Mouse (Mus musculus) adrenal gland, adult 10 weeks (tissue): ENCODE results near the gene Mrpl58. TPM values are rescaled to one million over a fixed set of nuclear protein-coding genes. Genes with fewer than 3 reads are reported as not detected.

Experiments
- polyA plus RNA-seq: library from polyadenylated mRNA; stranded (reverse); fragments of 350-450 nt; fragmentation: Illumina TruSeq; extraction: RNeasy Lipid Tissue Mini Kit (QIAGEN cat#74804); gene quantifications from one replicate; pipeline ENCODE4 v1.2.3, GENCODE M21; 2014; ENCODE audit warnings: low read depth, low replicate concordance

Mrpl58 gene
- 17.7 TPM for polyA plus RNA-seq

DNA sequence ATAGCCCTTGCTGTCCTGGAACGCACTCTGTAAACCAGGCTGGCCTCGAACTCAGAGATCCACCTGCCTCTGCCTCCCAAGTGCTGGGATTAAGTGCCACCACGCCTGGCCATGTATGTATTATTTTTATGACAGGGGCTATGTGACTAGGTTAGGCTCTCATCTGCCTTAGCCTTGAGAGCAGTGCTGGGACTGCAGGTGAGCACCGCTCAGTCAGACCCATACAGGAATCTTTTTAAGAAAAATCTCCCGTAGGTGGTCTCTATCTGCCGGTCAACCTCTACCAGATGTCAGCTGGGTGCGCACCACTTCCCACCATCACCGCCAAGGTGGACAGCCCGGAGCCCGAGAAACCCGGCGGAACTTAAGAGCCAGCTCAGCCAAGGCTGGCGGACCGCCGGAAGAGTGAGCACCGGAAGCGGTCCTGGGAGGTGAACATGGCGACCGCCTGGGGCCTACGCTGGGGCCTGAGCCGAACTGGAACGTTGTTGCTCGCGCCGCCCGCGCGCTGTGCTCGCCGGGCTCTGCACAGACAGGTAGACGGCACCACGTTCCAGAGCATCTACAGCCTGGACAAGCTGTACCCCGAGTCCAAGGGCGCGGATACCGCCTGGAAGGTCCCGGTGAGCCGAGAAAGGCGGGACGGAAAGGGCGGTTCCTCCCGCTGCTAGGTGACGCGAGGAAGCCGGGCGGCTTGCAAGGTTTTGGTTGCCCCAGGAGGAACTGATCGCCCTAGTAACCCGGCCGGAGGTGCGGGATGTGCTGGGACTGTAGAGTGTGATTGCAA lies at the start of gene Mrpl58:
Gene Mrpl58, plus strand, starts transcription at position 415 of the 787 bp plus-strand sequence.

DNA sequence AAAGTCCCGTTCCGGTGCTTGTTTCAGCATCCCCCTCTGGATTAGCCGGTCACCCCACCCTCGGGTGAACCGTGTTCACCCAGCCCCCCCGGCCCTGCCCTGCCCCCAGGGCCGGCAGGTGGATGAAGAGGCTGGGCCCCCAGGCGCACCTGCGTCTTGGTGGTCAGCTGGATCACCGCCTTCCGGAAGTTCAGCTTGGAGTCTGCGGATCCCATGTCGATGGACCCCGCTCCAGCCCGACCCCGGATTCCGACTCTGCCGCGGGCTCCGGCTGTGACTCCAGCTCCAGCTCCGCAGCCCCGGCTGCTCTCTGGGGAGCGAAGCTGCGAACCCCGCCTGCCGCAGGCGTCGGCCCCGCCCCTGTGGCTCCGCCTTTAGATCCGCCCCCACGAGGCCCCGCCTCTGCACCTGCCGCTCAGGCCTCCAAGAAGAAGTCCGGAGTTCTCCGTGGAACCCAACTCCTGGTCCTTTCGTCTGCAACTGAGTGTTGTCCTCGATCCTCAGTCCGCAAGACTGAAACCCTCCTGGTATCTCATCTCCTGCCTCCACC lies 36.1 kb upstream of the Mrpl58 start, which contains the start of gene Hid1:
Gene Hid1, minus strand, starts transcription at position 362 of the 550 bp plus-strand sequence.

DNA sequence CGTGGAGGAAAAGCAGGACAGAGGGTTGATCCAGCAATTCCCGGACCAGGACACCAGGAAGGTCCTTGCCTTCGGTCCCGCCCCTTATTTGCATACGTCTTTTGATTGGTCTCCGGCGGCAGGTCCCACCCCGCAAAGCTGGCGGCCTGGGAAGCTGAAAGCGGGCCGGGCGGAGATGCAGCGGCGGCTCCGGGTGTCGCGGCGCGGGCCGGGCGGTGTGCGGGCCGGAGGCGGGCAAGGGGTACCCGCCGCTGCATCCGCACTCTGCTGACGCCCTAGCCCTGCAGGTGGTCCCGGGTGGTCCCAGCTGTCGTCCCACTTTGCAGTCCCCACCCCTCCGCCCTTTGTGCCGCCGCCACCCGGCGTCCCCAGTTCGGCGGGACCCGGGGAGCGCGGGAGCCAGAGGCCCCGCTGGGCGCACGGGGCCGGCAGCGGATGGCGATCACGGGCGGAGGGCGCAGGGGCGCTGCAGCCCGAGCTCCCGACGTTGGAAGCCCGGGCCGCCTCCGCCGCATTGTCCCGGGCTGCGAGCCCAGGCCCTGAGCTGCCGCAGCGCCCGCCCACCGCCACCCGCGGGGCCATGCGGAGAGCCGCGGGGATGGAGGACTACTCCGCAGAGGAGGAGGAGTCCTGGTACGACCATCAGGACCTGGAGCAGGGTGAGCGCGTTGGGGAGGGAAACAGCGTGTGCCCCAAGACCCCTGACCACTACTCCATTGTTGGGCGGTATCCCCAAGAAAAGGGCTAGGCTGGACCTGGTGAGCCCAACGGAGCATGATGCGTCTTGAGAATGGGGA lies 21.6 kb upstream of the Mrpl58 start, which contains the start of gene Cdr2l:
Gene Cdr2l, plus strand, starts transcription at position 174 of the 797 bp plus-strand sequence.

DNA sequence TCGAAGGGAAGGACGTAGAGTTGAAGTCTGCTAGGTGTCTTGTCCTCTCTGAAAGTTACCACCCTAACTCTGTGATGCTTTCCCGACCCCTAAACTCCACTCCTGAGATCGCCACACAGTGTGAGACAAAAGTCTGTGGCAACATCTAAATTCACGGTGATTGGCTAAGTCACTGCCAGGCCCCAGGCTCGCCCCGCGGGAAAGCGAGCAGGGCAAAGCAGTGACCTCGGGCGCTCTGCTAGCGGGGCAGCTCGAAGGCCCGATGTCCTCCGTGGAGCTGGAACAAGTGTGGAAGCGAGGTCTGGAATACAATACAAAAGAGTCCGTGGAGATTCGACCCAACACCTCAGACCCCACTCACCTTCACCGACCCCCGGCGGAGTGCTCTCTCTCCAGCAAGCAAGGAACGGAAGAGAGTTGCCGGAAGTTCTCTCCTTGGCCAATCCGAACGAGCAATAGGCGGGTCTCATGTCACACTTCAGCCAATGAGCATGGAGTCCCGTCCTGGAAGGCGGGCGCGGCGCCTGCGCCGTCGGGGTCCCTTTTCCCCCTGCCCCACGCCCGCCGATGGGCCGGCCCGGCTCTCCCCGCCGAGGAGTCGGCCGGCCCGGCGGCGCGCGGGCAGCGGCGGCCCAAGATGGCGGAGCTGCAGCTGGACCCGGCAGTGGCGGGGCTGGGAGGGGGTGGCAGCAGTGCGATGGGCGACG lies 16.1 kb downstream of the Mrpl58 start, which contains the start of the genes Atp5h and Kctd2:
Gene Atp5h, minus strand, starts transcription at position 432 of the 707 bp plus-strand sequence.
Gene Kctd2, plus strand, starts transcription at position 598 of the 707 bp plus-strand sequence.

DNA sequence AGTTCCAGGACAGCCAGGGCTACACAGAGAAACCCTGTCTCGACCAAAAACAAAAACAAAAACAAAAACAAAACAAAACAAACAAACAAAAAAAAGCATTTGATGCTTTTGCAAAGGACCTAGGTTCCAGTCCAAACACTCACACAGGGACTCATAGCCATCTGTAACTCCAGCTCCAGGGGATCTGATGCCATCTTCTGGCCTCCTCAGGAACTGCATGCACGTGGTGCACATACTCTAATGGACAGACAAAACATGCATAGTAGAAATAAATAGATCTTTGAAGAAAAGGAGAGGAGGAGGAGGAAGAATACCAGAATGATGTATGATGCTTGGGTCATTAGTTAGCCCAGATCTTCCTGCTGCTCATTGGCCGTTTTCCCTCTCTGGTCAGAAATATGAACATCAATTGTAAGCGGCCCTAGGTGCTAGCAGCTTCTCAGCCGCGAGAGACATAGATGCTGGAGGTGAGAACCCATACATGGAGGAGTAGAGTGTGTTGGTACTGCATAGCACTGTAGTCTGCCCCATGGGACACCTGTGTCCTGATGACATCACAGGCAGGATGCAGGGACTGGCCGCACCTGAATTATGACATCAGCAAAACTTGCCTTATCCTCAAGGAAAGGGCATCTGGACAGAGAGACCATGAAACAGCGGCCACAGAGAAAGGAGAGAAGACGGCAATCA lies 36.5 kb downstream of the Mrpl58 start, which contains the start of gene Trim80:
Gene Trim80, plus strand, starts transcription at position 640 of the 690 bp plus-strand sequence.

Other genes with a start within 250 kb of the Mrpl58 start
- 3.4 TPM for gene Slc9a3r1, start 240.4 kb upstream of the Mrpl58 start, polyA plus RNA-seq
- gene Tmem104, start 216.3 kb upstream of the Mrpl58 start, polyA plus RNA-seq: 1.3 TPM
- 0.82 TPM for gene Nat9, start 215.9 kb upstream of the Mrpl58 start, polyA plus RNA-seq
- not detected for gene Grin2c, start 136.5 kb upstream of the Mrpl58 start, polyA plus RNA-seq
- gene Fdxr, start 126.7 kb upstream of the Mrpl58 start, polyA plus RNA-seq: 73.6 TPM
- gene Fads6, start 106.1 kb upstream of the Mrpl58 start, polyA plus RNA-seq: 35.8 TPM
- gene Otop2, start 96.6 kb upstream of the Mrpl58 start, polyA plus RNA-seq: not detected
- gene Ush1g, start 81.7 kb upstream of the Mrpl58 start, polyA plus RNA-seq: not detected
- gene Otop3, start 69.0 kb upstream of the Mrpl58 start, polyA plus RNA-seq: not detected
- gene Hid1, start 36.0 kb upstream of the Mrpl58 start, polyA plus RNA-seq: 6.2 TPM
- 4.8 TPM for gene Cdr2l, start 21.8 kb upstream of the Mrpl58 start, polyA plus RNA-seq
- 611 TPM for gene Atp5h, start 16.2 kb downstream of the Mrpl58 start, polyA plus RNA-seq
- gene Kctd2, start 16.4 kb downstream of the Mrpl58 start, polyA plus RNA-seq: 64.0 TPM
- gene Trim80, start 36.8 kb downstream of the Mrpl58 start, polyA plus RNA-seq: not detected
- gene Slc16a5, start 58.7 kb downstream of the Mrpl58 start, polyA plus RNA-seq: not detected
- 0.82 TPM for gene Armc7, start 71.9 kb downstream of the Mrpl58 start, polyA plus RNA-seq
- 4.6 TPM for gene Nt5c, start 88.1 kb downstream of the Mrpl58 start, polyA plus RNA-seq
- 14.9 TPM for gene Jpt1, start 110.6 kb downstream of the Mrpl58 start, polyA plus RNA-seq
- gene Sumo2, start 132.5 kb downstream of the Mrpl58 start, polyA plus RNA-seq: 1,647 TPM
- 42.1 TPM for gene Nup85, start 160.7 kb downstream of the Mrpl58 start, polyA plus RNA-seq
- gene Mrps7, start 200.2 kb downstream of the Mrpl58 start, polyA plus RNA-seq: 8.8 TPM
- 3.3 TPM for gene Gga3, start 200.3 kb downstream of the Mrpl58 start, polyA plus RNA-seq
- gene Mif4gd, start 209.2 kb downstream of the Mrpl58 start, polyA plus RNA-seq: 54.5 TPM
- gene Slc25a19, start 224.5 kb downstream of the Mrpl58 start, polyA plus RNA-seq: 6.1 TPM